Mouse (Mus musculus) c-Kit-positive CD71-positive TER-119-negative erythroid progenitor cells, embryonic 14.5 days (primary cell): Measurements from ENCODE around the gene Erp27.
"Not testable (repeated sequence)": the region's sequence is repeated elsewhere in the genome, so short reads cannot be mapped to it uniquely, and the experiment has no call there.

Experiments used
- DNase-seq: peaks from one replicate; pipeline ENCODE4 v3.0.0-alpha.2; 2013; ENCODE audit warnings: low read depth

Erp27 gene

DNA sequence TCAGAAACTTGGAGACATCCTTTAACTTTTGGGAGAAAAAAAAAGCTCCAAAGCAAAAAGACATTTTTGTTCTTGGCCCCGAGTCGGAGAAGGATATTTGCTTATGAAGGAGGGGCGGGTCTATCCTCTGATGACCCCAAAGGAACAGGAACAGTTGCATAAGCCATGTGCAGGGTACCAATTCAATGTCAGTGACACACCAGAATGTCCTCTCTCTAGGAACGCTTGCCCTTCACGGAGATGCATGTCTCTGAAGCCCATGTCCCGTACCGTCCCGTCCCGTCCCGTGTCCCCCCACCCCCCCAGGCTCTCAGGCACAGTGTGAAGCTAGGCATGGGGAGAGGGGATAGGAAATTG is 15.1 kb downstream of the Erp27 start:
- DNase-seq: no peak

- DNase-seq: no peak
Measured at GRCm38 (mm10) chr6:136906283-136906936, 15.6 kb downstream of the Erp27 start.

DNA sequence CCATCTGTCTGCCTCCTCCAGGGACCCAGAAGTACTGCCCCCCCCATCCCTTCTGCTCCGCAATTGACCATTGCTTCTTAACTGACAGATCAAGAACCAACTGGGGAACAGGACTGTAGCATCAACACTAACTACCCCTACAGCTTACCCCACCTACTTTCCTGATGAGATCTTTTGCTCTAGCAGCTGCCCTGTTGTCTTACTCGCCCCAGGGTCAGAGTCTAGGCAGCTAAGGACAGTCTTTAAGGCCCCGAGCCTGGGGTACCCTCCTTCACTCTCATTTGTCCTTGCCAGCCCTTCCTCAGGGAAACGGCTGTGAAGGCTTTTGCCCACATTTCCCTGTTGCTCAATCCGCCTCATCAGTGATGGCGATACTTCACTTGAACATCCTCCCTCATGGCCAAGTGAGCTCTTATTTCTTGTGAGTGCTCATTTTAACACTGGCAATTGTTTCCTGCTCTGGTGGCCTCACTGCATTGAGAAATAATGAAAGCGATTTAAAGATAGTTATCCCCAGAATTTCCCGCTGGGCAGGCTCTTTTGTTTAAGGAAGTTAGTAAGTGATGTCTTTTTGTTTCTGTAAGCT is 18.0 kb downstream of the Erp27 start:
- no peak for DNase-seq

DNA sequence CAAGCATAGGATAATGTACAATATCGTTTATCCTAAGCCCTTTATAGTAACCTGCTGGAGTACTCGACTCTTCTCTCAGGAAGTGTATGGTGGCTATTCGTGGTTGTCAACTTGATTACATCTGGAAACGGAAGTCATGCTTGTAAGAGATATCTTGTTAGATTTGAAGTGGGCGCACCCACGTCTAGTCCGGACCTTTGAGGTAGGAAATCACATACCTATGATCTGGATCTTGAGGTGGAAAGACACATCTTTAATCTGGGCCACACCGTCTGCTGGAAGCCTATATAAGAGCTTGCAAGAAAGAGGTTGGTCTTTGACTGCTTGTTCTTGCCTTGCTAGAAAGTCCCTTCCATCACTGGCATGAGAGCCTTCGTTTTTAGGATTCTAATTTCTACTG is 19.5 kb downstream of the Erp27 start:
- DNase-seq: no peak

GRCm38 (mm10) chr6:136901010-136901409 is 21.0 kb downstream of the Erp27 start:
- DNase-seq: no peak

DNA sequence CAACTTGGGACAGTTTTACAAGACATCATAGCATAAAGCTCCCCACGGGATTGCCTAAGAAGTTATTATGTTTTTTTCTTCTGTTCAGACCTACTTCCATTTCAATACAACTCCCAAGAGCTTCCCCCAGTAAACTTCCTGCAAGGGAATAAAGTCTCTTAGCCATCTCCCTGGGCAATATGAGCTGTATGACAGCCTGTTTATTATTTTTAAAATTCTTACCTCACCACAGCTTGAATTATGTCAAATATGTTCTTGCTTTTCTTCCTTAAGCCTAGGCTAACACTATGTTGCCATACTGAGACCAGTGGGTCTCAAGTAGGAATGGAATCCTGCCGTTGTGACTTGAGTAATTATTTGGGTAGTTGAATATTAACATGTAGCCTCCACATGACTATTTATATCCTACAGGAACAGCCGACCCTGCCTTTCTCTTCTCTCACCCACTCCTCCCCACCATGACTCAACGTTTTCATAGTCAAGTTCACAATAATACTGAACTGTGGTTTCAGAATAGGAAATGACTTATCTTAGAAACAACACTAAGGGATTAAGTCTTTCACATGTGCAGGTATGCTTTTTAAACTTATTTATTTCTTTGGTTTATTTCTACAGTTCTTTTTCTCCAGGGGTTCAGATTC is 21.5 kb downstream of the Erp27 start:
- no peak for DNase-seq

- DNase-seq: no peak
Measured at GRCm38 (mm10) chr6:136898954-136899353, 23.0 kb downstream of the Erp27 start.

DNA sequence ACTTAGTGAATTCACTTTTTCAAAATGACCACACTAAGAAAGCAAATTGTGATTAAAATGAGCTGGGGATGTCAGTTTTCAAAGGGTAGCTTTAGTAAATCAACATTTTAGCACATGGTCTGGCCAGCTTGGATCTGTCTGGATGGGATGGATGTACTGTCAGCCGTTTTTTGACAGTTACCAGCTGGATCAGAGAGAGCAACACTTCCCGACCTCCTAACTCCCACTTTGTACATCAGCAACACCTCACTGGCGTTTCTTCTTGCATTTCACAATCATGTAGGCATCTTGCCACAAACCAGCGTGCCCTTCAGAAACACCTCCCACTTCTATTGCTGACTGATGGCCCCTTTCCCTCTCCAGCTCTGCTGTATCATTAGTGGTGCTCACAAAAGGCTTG is 23.8 kb downstream of the Erp27 start:
- DNase-seq: no peak

DNA sequence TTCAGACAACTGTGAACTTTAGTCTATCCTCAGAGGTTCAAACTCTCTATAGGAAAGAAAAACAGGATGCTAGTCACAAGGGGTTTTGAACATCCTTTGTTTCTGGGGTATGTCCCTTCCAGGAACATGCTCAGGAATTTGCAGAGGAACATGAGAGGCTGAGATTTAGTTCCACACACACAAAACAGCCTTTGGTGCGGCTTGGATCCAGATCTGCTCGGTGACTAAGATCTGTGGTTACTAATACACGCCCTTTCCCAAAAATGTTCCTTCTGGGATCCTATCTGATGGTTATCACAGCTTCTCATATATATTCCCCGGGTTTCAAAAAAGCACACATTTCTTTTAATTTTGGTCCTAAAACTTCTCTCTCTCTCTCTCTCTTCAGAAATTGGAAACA is 24.2 kb downstream of the Erp27 start:
- no peak for DNase-seq

DNA sequence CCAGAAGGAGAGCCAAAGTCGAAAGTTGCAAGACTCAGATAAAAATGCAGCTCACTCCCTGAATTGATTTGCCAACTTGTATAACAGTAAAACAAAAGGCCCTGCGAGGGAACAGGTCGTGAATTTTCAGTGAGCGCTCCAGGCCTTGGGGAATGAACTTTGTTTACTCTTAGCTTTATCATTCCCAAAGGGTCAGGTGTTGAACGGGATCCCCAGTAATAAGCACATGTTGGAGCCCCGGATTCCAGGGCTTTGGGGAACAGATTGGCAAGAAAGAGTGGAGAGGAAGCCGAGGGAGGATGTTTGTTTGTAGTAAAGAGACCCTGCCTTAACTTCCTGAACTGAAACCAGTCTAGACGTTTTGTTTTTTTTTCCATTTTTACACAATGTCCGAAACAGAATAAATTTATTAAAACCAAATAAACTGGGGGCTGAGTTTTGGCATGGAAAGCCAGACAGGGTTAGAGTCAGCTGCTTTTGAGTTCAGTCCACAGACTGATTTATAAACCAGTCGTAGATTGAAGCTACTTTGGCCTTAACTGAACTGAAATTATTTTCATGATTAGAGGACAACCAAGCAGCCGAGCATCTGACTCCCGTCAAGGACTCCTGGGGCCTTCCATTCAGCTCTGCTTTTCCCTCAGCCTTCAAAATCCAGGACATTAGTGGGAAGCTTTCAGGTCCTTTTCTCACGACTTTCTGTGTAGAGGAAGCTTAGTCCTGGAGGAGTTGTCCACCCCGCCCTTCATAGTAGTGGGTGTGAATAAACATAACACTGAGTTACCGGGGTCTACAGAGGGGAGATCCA is 27.2 kb downstream of the Erp27 start:
- DNase-seq: no peak

- DNase-seq: no peak
Measured at GRCm38 (mm10) chr6:136892002-136892401, 30.0 kb downstream of the Erp27 start.

- DNase-seq: no peak
Measured at GRCm38 (mm10) chr6:136889554-136889953, 32.4 kb downstream of the Erp27 start.

GRCm38 (mm10) chr6:136889067-136889466 is 32.9 kb downstream of the Erp27 start:
- no peak for DNase-seq

GRCm38 (mm10) chr6:136887854-136888253 is 34.1 kb downstream of the Erp27 start:
- DNase-seq: no peak

DNA sequence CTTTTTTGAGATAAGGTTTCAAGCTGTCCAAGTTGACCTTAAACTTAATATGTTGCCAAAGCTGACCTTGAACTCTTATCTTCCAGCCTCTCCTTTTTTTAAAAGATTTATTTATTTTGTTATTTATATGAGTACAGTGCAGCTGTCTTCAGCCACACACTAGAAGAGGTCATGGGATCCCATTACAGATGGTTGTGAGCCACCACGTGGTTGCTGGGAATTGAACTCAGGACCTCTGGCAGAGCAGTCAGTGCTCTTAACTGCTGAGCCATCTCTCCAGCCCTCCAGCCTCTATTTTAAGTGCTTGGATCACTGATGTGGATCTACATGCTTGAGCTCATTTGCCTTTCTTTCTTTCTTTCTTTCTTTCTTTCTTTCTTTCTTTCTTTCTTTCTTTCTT is 37.2 kb downstream of the Erp27 start:
- not testable (repeated sequence) for DNase-seq

GRCm38 (mm10) chr6:136883961-136884360 is 38.0 kb downstream of the Erp27 start:
- no peak for DNase-seq

DNA sequence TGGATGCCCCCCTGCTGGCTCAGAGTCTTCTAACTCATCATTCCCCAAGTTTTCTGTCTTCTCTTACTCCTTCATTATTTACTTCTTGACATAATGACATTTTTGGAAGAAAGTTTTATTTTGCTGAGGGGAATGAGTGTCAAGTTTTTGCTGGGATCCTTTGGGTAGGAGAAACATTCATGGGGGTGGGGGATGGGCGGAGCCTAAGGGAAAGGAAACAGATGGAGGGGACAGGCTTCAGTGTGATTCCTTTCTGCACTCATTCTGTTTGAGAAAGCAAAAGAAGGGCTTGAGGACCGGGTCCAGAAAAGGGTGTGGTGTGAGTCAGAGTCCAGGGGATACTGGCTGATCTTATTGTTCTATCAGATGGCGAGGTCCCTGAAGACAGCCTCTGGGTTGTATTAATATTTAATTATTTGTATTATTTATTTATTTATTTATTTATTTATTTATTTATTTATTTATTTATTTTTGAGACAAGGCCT is 38.5 kb downstream of the Erp27 start:
- DNase-seq: no peak

- no peak for DNase-seq
Measured at GRCm38 (mm10) chr6:136881678-136882077, 40.3 kb downstream of the Erp27 start.

GRCm38 (mm10) chr6:136875670-136876069 is 46.3 kb downstream of the Erp27 start, which contains the start of gene Mgp:
Mgp (minus strand) TSS chr6:136875823.
- no peak for DNase-seq

- no peak for DNase-seq
Measured at GRCm38 (mm10) chr6:136874599-136874998, 47.4 kb downstream of the Erp27 start.

DNA sequence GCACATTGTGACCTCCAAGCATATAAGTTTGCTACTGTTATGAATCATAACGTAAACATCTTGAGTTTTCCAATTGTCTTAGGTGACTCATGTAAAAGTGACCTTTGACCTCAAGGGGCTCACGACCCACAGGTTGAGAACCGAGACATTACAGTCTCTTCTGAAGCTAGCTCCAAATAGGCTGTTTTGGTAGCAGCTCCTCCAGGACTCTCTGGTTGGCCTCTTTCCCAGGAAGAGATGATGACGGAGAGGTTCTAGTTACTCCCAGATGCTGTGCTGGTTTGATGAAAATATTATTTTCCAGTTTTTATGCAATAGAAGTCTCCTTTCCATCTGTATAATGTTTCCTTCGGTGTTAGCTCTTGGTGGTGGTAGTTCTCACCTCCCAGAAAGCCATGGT is 53.1 kb downstream of the Erp27 start:
- DNase-seq: no peak

DNA sequence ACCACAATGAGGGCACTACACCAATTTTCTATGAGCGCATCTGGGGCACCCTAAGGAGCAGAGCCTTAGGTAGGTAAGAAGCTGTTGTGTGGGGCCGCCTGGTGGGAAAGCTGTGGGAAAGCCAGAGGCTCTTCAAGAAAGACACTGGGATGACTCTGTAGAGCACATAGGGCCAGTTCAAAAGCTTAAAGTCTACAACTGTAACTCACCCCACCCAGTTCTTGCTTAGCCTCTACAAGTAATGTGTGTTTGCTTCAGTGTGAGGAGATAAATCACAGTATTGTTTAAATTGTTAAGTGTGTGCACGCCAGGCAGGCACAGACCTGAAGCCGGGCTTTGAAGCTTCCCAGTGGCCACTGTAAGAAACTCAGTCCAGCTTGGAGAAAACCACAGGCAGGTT is 55.8 kb downstream of the Erp27 start:
- no peak for DNase-seq

DNA sequence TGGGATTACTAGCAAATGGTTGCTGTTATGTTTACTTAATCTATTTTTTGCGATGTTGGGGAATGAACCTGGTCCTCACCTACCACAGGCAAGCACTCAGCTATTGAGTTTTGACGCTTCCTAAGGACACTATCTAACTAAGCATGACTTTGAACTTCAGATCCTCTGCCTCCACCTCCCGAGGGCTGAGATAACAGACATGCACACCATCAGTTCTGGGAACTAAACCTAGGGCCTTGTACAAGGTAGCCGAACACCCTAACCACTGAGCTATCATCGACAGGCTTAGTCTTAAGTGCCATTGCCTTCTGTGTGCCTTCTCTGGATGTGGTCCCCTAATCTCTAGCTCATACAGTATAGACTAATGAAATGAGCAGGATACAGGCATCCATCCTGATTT is 56.6 kb downstream of the Erp27 start:
- DNase-seq: no peak
